Mouse (Mus musculus) brain, embryonic 14.5 days (tissue): Measurements from ENCODE around the gene Gm28047. TPM values are rescaled to one million over a fixed set of nuclear protein-coding genes. Genes with fewer than 3 reads are reported as not detected.

Experiments
- DNase-seq: peaks from one replicate; pipeline ENCODE4 v3.0.0-alpha.2; 2011; ENCODE audit warnings: low read depth
- CTCF ChIP-seq: fragments of 200-500 bp; IDR thresholded peaks from 2 replicates; pipeline ENCODE4 v1.5.1; 2012; ENCODE audit warnings: inconsistent platforms, mild to moderate bottlenecking, moderate library complexity, borderline replicate concordance; ENCODE audit not compliant: insufficient read depth, insufficient read length; ENCODE audit errors: extremely low read depth
- POLR2A ChIP-seq: fragments of 200-500 bp; IDR thresholded peaks from 2 replicates; pipeline ENCODE4 v1.6.1; 2012; ENCODE audit warnings: mild to moderate bottlenecking, inconsistent platforms, borderline replicate concordance; ENCODE audit not compliant: poor library complexity, insufficient read depth, insufficient read length, severe bottlenecking; ENCODE audit errors: extremely low read depth
- polyA plus RNA-seq: library from polyadenylated mRNA; depleted of rRNA; stranded (reverse); fragments of >200 nt; gene quantifications from 2 replicates; pipeline ENCODE4 v1.2.3, GENCODE M21; 2012

The Gm28047 gene
- polyA plus RNA-seq, 1 experiment, result not detected

GRCm38 (mm10) chr15:102557580-102557979 lies 67.3 kb downstream of the Gm28047 start:
- TF ChIP-seq POLR2A, result no peak
- TF ChIP-seq CTCF, result peak; percentile 26; the same call in 1 of the 2 replicates
- peak; percentile 17 for DNase-seq

- DNase-seq, result no peak
- no peak for TF ChIP-seq POLR2A
- no peak for TF ChIP-seq CTCF
Measured at GRCm38 (mm10) chr15:102555581-102555980, 69.3 kb downstream of the Gm28047 start.

- DNase-seq, result no peak
- TF ChIP-seq POLR2A (no peak), CTCF (no peak)
Measured at GRCm38 (mm10) chr15:102552599-102552998, 72.3 kb downstream of the Gm28047 start.

- TF ChIP-seq CTCF (no peak), POLR2A (no peak)
- DNase-seq, result peak; percentile 83
Measured at GRCm38 (mm10) chr15:102547478-102547877, 77.4 kb downstream of the Gm28047 start.

GRCm38 (mm10) chr15:102546677-102547427 lies 78.0 kb downstream of the Gm28047 start:
- peak; percentile 95 for DNase-seq
- TF ChIP-seq POLR2A (no peak), CTCF (no peak)

GRCm38 (mm10) chr15:102546246-102546645 lies 78.6 kb downstream of the Gm28047 start:
- no peak for DNase-seq
- TF ChIP-seq POLR2A (no peak), CTCF (no peak)

- TF ChIP-seq POLR2A (no peak), CTCF (no peak)
- peak; percentile 66 for DNase-seq
Measured at GRCm38 (mm10) chr15:102544801-102545200, 80.1 kb downstream of the Gm28047 start.

- DNase-seq, result no peak
- TF ChIP-seq CTCF, result no peak
Measured at GRCm38 (mm10) chr15:102533926-102534325, 90.9 kb downstream of the Gm28047 start.

- TF ChIP-seq POLR2A (no peak), CTCF (no peak)
- DNase-seq, result no peak
Measured at GRCm38 (mm10) chr15:102532106-102532900, 92.6 kb downstream of the Gm28047 start.

- TF ChIP-seq POLR2A (no peak), CTCF (no peak)
- DNase-seq, result no peak
Measured at GRCm38 (mm10) chr15:102531586-102531985, 93.3 kb downstream of the Gm28047 start.

- DNase-seq, result no peak
- TF ChIP-seq CTCF (no peak), POLR2A (no peak)
Measured at GRCm38 (mm10) chr15:102530566-102530965, 94.3 kb downstream of the Gm28047 start.
